Mouse (Mus musculus): ENCODE data around the gene Camk2d. TPM values are rescaled to one million over a fixed set of nuclear protein-coding genes. Genes with fewer than 3 reads are reported as not detected.

Camk2d gene
- polyA plus RNA-seq, 1 experiment from 2014 or later, result 20.6 TPM

GRCm38 (mm10) chr3:126886644-126887043, 290.5 kb downstream of the Camk2d start:
- ATAC-seq (ENCODE audit: insufficient number of reproducible peaks, insufficient read depth, low FRiP score, low TSS enrichment, low read depth), result no peak

More at GRCm38 (mm10) chr3:126886644-126887043, 290.5 kb downstream of the Camk2d start:
- H3K36me3 ChIP-seq, result no peaks in the 10 kb centered on the region
- H3K9ac ChIP-seq, result no peak overlapping the region
- H3K27me3 ChIP-seq, result no peaks in the 10 kb centered on the region
- no peak overlapping the region for H3K27ac ChIP-seq
- no peaks in the 10 kb centered on the region for H3K4me1 ChIP-seq
- H3K4me2 ChIP-seq, result no peak overlapping the region
- WGBS, result 89% methylated on average over 4 of the region's 4 CpGs
- H3K9me3 ChIP-seq, result no peaks in the 10 kb centered on the region
- no peak overlapping the region for H3K4me3 ChIP-seq

Other genes with a start within 250 kb of the Camk2d start
- gene Arsj, start 232.6 kb upstream of the Camk2d start, polyA plus RNA-seq (2015; fragmentation: Nextera tagmentation; extraction: Ambion mirVana), result 1.9 and 2.5 TPM in 2 replicates

Measured in embryonic facial prominence, embryonic 13.5 days (tissue).